Mouse (Mus musculus) midbrain, embryonic 16.5 days (tissue): ENCODE measurements around the gene Poc1b. TPM values are rescaled to one million over a fixed set of nuclear protein-coding genes. Genes with fewer than 3 reads are reported as not detected.

Source experiments
- ATAC-seq: fragments of 200-750 bp; cut with Nextera tagmentation; 2 replicates; pipeline ENCODE4 v1.8.0; 2017; ENCODE audit warnings: moderate TSS enrichment
- H3K27ac ChIP-seq: fragments of 300-500 bp; sonication (generic); 2 replicates; pipeline ENCODE4 v1.5.1; 2014; ENCODE audit warnings: mild to moderate bottlenecking, low read length, mixed read lengths
- H3K27me3 ChIP-seq: fragments of 300-500 bp; sonication (generic); 2 replicates; pipeline ENCODE4 v1.6.1; 2014; ENCODE audit warnings: low read depth, low read length, mixed read lengths; ENCODE audit not compliant: control insufficient read depth, insufficient read depth
- H3K36me3 ChIP-seq: fragments of 300-500 bp; sonication (generic); 2 replicates; pipeline ENCODE4 v1.6.1; 2014; ENCODE audit warnings: mild to moderate bottlenecking, low read length, moderate library complexity, mixed read lengths; ENCODE audit not compliant: control insufficient read depth, insufficient read depth
- H3K4me1 ChIP-seq: fragments of 300-500 bp; sonication (generic); 2 replicates; pipeline ENCODE4 v1.6.1; 2014; ENCODE audit warnings: mild to moderate bottlenecking, low read length, mixed read lengths; ENCODE audit not compliant: control insufficient read depth, insufficient read depth
- H3K4me2 ChIP-seq: fragments of 300-500 bp; sonication (generic); 2 replicates; pipeline ENCODE4 v1.6.1; 2014; ENCODE audit warnings: mild to moderate bottlenecking, low read length, mixed read lengths
- H3K4me3 ChIP-seq: fragments of 300-500 bp; sonication (generic); 2 replicates; pipeline ENCODE4 v1.5.1; 2014; ENCODE audit warnings: low read depth, mild to moderate bottlenecking, low read length, moderate library complexity, mixed read lengths
- H3K9ac ChIP-seq: fragments of 300-500 bp; sonication (generic); 2 replicates; pipeline ENCODE4 v1.6.1; 2014; ENCODE audit warnings: low read depth, low read length, mixed read lengths
- H3K9me3 ChIP-seq: fragments of 300-500 bp; sonication (generic); replicated peaks from 2 replicates; pipeline ENCODE4 v1.6.1; 2014; ENCODE audit warnings: mild to moderate bottlenecking, low read length, mixed read lengths; ENCODE audit not compliant: control insufficient read depth, poor library complexity, severe bottlenecking
- WGBS: fragments of 180-500 bp; shearing (Covaris S2); extraction: QIAGEN DNeasy Blood & Tissue Kit; methylation state at CpG from one replicate; pipeline ENCODE4 v1.1.7; 2014; 5-methylcytosine and 5-hydroxymethylcytosine counted together
- polyA plus RNA-seq: library from polyadenylated mRNA; unstranded; fragments of >200 nt; fragmentation: Nextera tagmentation; extraction: Ambion mirVana; gene quantifications from 2 replicates; pipeline ENCODE4 v1.2.1, GENCODE M21; 2015

The Poc1b gene
- polyA plus RNA-seq, 1 experiment from 2014 or later, result 10.5 TPM

DNA sequence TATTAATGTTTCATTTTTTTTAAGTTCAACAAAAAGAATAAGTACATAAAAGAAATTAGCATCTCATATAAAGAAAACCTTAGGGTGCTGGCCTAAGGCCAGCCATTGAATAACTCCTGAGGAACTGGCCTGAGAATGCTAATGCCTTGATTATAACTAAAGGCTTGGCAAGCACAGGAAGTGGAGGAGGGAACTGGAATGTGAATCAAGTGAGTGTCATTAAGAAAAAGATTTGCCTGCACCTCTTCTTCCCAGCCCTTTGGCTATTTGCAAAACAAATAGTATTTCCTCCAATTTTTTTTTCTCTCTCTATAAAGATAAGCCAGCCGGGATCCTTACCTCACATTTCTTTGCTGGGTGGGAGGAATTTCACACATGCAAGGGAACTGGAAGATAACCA, 95.0 kb downstream of the Poc1b start:
- no peak for ATAC-seq
- H3K27ac ChIP-seq, result no peak overlapping the region
- peaks cover 14% of the 10 kb centered on the region for H3K4me1 ChIP-seq
- no peaks in the 10 kb centered on the region for H3K9me3 ChIP-seq
- no peak overlapping the region for H3K9ac ChIP-seq
- H3K36me3 ChIP-seq, result no peaks in the 10 kb centered on the region
- H3K4me2 ChIP-seq, result no peak overlapping the region
- 31% methylated on average over 1 of the region's 1 CpGs for WGBS
- H3K27me3 ChIP-seq, result no peaks in the 10 kb centered on the region
- H3K4me3 ChIP-seq, result no peak overlapping the region

DNA sequence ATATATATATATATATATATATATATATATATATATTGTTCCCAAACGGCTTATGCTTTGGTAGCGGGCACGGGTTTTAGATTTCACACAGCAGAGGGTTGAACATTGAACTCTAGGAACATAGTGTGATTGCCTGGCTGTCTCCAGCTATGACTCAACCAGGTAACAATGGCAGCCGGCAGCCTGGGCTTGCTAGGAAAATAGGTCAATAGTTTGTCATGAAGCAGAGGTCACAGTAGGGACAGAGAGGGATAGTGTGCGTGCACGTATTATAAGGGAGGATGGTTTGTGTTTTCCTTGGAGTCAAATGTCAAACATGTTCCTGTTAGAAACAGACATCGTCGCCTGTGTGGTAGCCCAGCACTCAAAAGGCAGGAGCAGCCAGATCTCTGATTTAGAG, 95.5 kb downstream of the Poc1b start:
- Histone ChIP-seq H3K9me3 (no peaks in the 10 kb centered on the region), H3K27me3 (no peaks in the 10 kb centered on the region), H3K4me1 (peaks cover 12% of the 10 kb centered on the region), H3K4me3 (no peak overlapping the region), H3K36me3 (no peaks in the 10 kb centered on the region), H3K27ac (no peak overlapping the region), H3K4me2 (no peak overlapping the region), H3K9ac (no peak overlapping the region)
- no peak for ATAC-seq
- 53% methylated on average over 8 of the region's 8 CpGs for WGBS

DNA sequence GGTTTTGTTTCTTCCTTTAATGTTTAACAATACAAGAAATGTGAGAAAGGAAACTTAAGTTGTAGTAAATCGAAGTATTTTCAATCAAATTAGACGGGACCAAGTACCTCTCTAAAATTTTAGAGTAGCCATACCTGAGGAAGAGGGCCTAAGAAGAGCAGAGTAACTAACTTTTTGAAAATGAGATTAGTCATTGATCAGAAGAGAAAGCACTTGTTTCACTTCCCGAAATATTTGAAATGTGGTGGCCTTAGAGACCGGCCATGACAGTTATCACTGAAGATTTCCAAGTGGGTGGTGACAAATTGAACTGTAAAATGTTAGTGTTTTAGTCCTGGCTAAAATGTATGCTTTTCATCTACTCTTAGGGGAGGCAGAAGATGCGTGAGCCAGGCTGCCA, 96.3 kb downstream of the Poc1b start:
- 37% methylated on average over 5 of the region's 5 CpGs for WGBS
- Histone ChIP-seq H3K27ac (0 out of 2 replicates have a peak overlapping the region, but pooled peaks have one; percentile 20), H3K4me1 (peaks cover 10% of the 10 kb centered on the region), H3K9me3 (no peaks in the 10 kb centered on the region), H3K4me2 (peak overlapping the region; percentile 52), H3K36me3 (no peaks in the 10 kb centered on the region), H3K4me3 (no peak overlapping the region), H3K9ac (no peak overlapping the region), H3K27me3 (no peaks in the 10 kb centered on the region)
- ATAC-seq, result no peak

DNA sequence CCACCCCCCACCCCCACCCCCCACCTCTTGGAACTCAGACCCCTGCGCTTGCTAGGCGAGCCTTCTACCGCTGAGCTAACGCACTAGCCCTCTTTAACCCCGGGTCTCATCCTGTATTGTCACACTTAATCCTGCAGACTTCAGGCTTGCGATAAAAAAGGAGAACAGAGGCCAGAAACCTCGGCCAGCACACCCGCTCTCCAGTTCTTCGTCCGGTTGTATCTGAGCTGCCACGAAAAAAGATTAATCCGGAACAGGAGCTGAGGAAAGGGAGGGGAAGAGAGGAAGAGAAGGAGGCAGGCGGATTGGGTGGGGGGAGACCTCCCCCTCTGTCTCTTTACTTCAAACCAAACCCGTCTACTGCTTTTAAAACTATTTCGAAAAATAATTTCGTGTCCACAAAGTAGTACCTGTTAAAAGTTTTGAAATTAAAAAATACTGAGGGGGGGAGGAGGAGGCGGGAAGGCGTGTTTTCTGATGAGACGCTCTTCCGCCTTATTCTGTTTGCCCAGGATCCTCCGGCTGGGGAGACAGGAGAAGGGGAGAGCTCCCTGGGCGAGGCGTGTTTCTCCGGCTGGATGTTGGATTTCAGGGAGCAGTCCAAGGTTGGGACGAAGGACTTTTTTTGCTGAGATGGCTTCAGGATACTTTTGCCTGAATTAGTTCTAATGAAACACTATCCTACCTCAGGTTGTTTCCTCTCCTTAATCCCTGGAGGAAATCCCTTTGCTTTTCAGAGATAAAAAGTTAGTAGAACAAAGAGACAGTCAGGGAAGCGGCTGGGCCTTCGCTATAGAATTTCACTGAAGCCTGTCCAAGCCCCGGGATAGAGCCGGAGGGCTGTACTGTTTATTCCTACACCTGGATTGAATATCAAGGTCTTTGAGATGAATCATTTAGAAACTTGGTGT, 97.0 kb downstream of the Poc1b start:
- Histone ChIP-seq H3K4me1 (peaks cover 10% of the 10 kb centered on the region), H3K9ac (peak overlapping the region; percentile 45), H3K4me2 (peak overlapping the region; percentile 52), H3K9me3 (no peaks in the 10 kb centered on the region), H3K36me3 (no peaks in the 10 kb centered on the region), H3K4me3 (peak overlapping the region; percentile 22), H3K27ac (peak overlapping the region; percentile 20; the same call in 1 of the 2 replicates), H3K27me3 (no peaks in the 10 kb centered on the region)
- WGBS, result 2% methylated on average over 29 of the region's 29 CpGs
- ATAC-seq, result peak; percentile 47; the same call in 1 of the 2 replicates

DNA sequence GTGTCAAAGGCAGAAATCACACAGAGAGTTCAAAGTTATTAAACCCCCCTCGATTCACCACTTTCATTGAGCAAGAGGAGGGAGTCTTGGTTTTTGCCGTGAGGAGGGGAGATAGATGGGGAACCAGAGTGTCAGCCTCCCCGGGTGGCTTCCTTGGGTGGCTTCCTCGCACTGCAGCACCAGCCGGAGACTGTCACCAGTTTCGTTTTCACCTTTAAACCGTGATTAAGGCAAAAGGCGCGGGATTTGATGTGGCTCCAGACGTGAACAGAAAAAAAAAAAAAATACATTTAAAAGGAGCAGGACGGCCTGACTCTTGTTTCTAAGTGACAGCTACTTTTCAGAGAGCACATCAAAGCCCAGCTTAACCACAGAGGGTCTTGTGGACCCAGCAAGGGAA, 97.7 kb downstream of the Poc1b start:
- Histone ChIP-seq H3K27me3 (no peaks in the 10 kb centered on the region), H3K27ac (no peak overlapping the region), H3K4me3 (peak overlapping the region; percentile 8; the same call in 1 of the 2 replicates), H3K4me1 (peaks cover 10% of the 10 kb centered on the region), H3K4me2 (peak overlapping the region; percentile 52), H3K9ac (no peak overlapping the region), H3K9me3 (no peaks in the 10 kb centered on the region), H3K36me3 (no peaks in the 10 kb centered on the region)
- peak; percentile 36; the same call in 1 of the 2 replicates for ATAC-seq
- 5% methylated on average over 11 of the region's 11 CpGs for WGBS

DNA sequence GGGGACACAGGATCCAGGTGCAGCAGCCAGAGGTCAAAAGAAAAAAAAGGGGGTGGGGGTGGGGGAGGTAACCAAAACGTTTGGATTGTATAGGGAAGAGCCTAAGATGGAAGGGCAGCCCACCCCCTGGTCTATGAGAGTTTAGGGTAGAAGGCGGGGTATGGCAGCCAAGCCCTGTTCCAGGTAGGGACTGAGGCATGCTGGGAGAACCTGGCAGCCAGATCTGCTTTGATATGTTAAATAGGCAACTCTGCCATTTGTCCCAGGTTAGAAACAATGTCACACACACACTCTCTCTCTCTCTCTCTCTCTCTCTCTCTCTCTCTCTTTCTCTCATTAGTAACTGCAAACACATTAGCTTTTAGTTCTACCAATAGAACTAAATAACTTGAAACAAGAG, 100.3 kb downstream of the Poc1b start:
- no peak overlapping the region for H3K4me2 ChIP-seq
- H3K27me3 ChIP-seq, result no peaks in the 10 kb centered on the region
- ATAC-seq, result no peak
- H3K9ac ChIP-seq, result no peak overlapping the region
- H3K36me3 ChIP-seq, result no peaks in the 10 kb centered on the region
- 57% methylated on average over 2 of the region's 2 CpGs for WGBS
- no peak overlapping the region for H3K4me3 ChIP-seq
- H3K27ac ChIP-seq, result no peak overlapping the region
- peaks cover 10% of the 10 kb centered on the region for H3K4me1 ChIP-seq
- no peaks in the 10 kb centered on the region for H3K9me3 ChIP-seq

DNA sequence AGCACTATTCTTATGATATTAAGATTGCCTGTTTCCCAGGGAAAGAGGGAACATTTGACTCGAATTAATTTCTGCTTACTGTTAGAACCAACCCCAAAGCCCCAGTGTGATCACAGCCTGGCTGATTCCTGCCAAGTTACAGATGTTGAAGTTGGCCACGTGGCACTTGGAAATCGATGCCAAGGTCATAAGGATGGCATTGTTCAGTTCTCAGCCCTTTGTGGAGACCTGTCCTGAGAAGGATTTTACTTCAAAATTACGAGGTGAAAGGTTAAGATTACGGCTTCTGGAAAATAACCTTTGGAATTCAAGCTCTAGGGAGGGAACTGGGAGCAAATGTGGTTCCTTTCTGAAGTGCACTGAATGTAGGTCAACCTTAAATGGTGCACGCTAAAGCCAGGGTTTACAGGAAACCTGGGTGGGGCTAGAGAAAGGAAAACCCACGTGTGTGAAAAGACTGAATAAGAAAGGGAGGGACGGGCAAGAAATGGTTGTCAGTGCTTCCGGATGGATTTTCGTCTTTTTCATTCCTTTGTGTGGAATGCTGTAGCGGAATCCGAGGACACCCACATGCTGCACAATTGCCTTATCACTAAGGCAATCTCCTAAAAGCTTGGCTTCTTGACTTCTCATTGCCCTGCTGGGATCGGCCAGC, 102.4 kb downstream of the Poc1b start:
- ATAC-seq, result no peak
- H3K27ac ChIP-seq, result no peak overlapping the region
- H3K9me3 ChIP-seq, result no peaks in the 10 kb centered on the region
- no peak overlapping the region for H3K4me2 ChIP-seq
- H3K36me3 ChIP-seq, result no peaks in the 10 kb centered on the region
- 77% methylated on average over 13 of the region's 13 CpGs for WGBS
- H3K4me3 ChIP-seq, result no peak overlapping the region
- peaks cover 2% of the 10 kb centered on the region; the same call in 1 of the 2 replicates for H3K4me1 ChIP-seq
- H3K27me3 ChIP-seq, result no peaks in the 10 kb centered on the region
- no peak overlapping the region for H3K9ac ChIP-seq

DNA sequence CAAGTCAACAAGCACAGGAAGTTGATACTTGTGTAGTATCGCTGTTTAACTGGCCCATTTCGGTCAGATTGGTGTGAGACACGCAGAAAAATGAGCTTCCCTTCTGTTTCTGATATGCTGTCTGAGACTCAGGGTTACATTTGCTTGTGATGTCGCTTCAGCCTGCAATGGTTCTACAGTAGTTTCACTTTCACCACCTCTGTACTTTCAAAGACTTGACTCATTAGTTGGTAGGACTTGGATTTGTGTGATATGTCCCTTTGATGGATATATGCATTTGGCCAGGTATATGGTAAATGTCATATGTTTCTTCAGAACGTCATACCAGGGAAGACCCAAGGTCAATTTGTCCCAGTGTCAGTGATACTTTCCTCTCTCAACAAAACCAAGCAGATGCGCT, 104.2 kb downstream of the Poc1b start:
- Histone ChIP-seq H3K36me3 (no peaks in the 10 kb centered on the region), H3K27ac (no peak overlapping the region), H3K27me3 (no peaks in the 10 kb centered on the region), H3K9me3 (no peaks in the 10 kb centered on the region), H3K4me2 (no peak overlapping the region), H3K4me3 (no peak overlapping the region), H3K9ac (no peak overlapping the region), H3K4me1 (no peaks in the 10 kb centered on the region)
- 94% methylated on average over 6 of the region's 6 CpGs for WGBS
- no peak for ATAC-seq
